Mouse (Mus musculus) urinary bladder, postnatal 10 days (tissue): Measurements from ENCODE around the gene Pmfbp1.

ENCODE experiments used
- DNase-seq: peaks from one replicate; pipeline ENCODE4 v3.0.0; 2022; ENCODE audit warnings: low spot score

Pmfbp1 gene

DNA sequence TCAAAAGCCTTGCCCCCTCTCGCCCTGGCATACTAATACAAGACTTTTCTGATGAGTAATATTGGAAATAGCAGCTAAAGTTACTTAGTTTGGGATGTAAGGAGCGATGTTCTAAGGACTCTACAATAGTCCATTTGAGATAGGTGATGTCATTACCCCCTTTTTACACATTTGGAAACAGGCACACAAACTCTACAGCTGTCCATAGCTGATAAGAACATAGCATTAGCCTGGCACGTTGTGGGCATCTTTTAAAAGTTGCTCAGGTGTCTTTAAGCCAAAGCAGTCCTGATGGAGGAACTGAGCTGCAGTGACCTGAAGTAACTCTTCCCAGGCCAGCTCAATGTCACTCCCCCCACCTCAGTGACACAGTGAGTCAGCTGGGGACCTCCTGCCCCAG lies 97.5 kb downstream of the Pmfbp1 start:
- DNase-seq = no peak

DNA sequence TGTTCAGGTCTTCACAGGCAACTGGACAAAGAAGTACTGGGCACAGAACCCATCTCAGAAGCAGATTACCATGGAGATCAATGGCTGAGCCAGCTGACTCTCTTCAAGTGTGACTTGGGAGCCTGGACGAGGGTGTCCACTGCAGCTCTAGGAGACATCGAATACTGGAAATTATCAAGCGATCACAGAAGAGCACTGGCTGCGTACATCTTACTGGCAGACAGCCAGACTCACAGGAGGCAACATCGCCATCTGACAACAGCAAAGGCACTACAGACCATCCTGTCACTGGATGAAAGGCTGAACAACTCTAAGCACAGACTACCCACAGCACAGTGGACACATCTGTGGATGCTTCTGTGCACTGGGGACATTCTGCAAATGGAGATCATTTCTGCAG lies 98.3 kb downstream of the Pmfbp1 start:
- DNase-seq = no peak
